Mouse (Mus musculus) midbrain, embryonic 10.5 days (tissue): ENCODE measurements at regions not wholly inside any gene's neighbourhood (a gene's known extent, or its start where the extent isn't known, plus 50 kb on each side); places are given as distances from the start of the nearest gene placed in this dataset.

ENCODE experiments used
- DNase-seq: peaks from one replicate; pipeline ENCODE4 v3.0.0-alpha.2; 2017; ENCODE audit warnings: low spot score
- H3K27ac ChIP-seq: fragments of 300-500 bp; sonication (generic); replicated peaks from 2 replicates; pipeline ENCODE4 v1.5.1; 2016; ENCODE audit warnings: mild to moderate bottlenecking
- H3K27me3 ChIP-seq: fragments of 300-500 bp; sonication (generic); 2 replicates; pipeline ENCODE4 v1.6.1; 2016; ENCODE audit warnings: low read depth, mild to moderate bottlenecking; ENCODE audit not compliant: poor library complexity, severe bottlenecking
- H3K36me3 ChIP-seq: fragments of 300-500 bp; sonication (generic); 2 replicates; pipeline ENCODE4 v1.6.1; 2016; ENCODE audit warnings: mild to moderate bottlenecking, moderate library complexity
- H3K4me1 ChIP-seq: fragments of 300-500 bp; sonication (generic); 2 replicates; pipeline ENCODE4 v1.6.1; 2016
- H3K4me3 ChIP-seq: fragments of 300-500 bp; sonication (generic); 2 replicates; pipeline ENCODE4 v1.5.1; 2016; ENCODE audit warnings: mild to moderate bottlenecking, moderate library complexity
- H3K9me3 ChIP-seq: fragments of 300-500 bp; sonication (generic); replicated peaks from 2 replicates; pipeline ENCODE4 v1.6.1; 2016; ENCODE audit warnings: mild to moderate bottlenecking
- WGBS: fragments of 180-500 bp; shearing (Covaris S2); methylation state at CpG from one replicate; pipeline ENCODE4 v1.1.7; 2016; 5-methylcytosine and 5-hydroxymethylcytosine counted together

DNA sequence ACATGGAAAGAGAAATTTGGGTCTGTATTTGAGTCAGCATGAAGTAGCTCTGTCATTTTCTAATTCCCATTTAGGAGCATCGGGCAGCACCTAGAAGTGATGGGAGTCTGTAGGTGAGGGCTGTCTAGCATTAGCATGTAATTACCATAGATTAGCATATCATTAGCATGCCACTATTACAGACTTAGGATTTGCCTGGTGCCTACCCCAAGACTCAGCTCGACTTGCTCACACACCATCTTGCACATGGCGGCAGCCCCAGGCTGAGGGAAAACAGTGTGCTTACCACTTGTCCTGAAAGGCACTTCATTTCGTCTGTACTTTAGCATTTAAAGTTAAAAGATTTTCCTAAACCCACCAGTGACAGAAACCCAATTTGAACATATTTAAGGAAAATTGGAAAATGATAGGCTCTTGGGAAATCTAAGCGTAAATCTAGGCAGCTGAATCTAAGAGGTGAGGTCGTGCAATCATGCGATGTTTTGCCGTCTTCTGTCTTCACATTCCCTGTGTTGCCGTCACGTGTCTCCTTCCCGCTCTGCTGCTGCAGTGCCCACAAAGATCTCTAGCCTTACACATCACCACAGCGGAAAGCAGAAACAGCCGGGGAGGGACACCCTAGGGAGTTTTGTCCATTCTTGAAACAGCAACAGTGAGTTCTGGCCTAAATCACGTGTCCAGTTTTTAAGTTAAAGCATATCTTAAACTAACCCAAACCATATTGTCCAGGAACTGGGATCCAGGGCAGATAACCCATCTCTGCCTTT lies 101.2 kb upstream of the Tsc22d1 start:
- H3K36me3 ChIP-seq, result no peaks in the 10 kb centered on the region
- DNase-seq, result no peak
- H3K4me1 ChIP-seq, result peaks cover 10% of the 10 kb centered on the region
- 81% methylated on average over 14 of the region's 14 CpGs for WGBS
- H3K27ac ChIP-seq, result no peak overlapping the region
- no peak overlapping the region for H3K4me3 ChIP-seq
- peaks cover 5% of the 10 kb centered on the region; the same call in 1 of the 2 replicates for H3K9me3 ChIP-seq
- no peaks in the 10 kb centered on the region for H3K27me3 ChIP-seq

DNA sequence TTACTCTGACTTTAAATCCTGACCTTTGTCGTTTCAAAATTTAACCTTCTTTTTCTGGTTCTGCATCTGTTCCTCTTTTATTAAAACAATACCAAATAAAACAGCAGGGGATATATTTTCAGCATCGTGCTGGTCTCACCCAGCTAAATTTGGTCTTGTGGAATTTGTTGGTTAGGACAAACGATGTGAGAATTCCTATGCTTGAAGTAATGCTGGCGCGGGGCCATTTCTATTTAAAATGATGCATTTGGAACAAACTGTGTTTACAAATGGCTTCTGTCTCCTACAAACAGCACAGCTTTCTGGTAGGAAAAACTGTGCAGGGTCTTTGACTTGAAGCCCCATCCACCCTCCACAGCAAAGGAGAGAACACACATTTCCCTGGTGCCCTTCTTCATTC lies 96.3 kb upstream of the Tsc22d1 start:
- Histone ChIP-seq H3K27me3 (no peaks in the 10 kb centered on the region), H3K36me3 (no peaks in the 10 kb centered on the region), H3K27ac (no peak overlapping the region), H3K4me1 (0 out of 2 replicates have a peak, but pooled peaks cover 2% of the 10 kb centered on the region), H3K9me3 (peaks cover 5% of the 10 kb centered on the region; the same call in 1 of the 2 replicates), H3K4me3 (no peak overlapping the region)
- no peak for DNase-seq
- 85% methylated on average over 5 of the region's 5 CpGs for WGBS

DNA sequence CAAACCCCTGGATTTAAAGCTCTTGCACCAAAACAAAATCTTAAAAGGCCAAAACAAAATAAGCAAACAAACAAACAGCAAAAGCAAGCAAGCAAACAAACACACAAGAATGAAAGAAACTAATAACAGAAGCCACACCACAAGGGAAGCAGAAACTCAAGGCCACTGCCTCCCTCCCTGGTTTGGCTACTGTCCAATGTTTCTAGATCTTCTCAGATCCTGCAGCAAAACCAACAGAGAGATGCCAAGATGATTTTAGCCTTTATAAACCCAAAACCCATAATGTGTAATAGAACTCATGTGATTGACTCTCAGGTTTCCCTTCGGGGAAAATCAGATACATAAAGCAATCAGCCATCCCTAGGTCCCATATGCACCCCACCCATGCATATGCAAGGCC lies 90.5 kb upstream of the Tsc22d1 start:
- Histone ChIP-seq H3K9me3 (no peaks in the 10 kb centered on the region), H3K27ac (no peak overlapping the region), H3K4me3 (no peak overlapping the region), H3K4me1 (no peaks in the 10 kb centered on the region), H3K36me3 (no peaks in the 10 kb centered on the region), H3K27me3 (no peaks in the 10 kb centered on the region)
- 85% methylated on average over 1 of the region's 1 CpGs for WGBS
- DNase-seq, result no peak

DNA sequence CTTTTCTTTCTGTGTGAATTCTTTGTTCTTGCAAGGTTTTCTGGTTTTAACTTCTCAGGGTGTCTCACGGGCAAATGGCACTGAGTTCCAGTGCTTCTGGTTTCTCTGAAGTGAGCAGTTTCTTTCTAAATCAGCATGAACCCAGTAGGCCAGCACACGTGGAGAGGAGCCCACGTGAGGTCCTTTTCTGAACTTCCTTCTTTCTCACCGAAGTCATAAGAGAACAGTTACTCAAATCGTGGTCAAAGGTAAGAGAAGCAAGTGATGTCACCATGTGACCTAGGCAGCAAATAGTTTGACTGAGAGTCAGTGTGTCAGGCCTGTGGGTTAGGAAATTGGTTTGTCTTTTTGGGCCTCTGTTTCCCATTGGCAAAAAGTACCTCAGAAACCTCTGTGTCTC lies 84.8 kb upstream of the Tsc22d1 start:
- H3K9me3 ChIP-seq, result no peaks in the 10 kb centered on the region
- no peaks in the 10 kb centered on the region for H3K36me3 ChIP-seq
- 83% methylated on average over 5 of the region's 5 CpGs for WGBS
- peaks cover 22% of the 10 kb centered on the region for H3K4me1 ChIP-seq
- no peak overlapping the region for H3K27ac ChIP-seq
- DNase-seq, result no peak
- no peaks in the 10 kb centered on the region for H3K27me3 ChIP-seq
- H3K4me3 ChIP-seq, result no peak overlapping the region

DNA sequence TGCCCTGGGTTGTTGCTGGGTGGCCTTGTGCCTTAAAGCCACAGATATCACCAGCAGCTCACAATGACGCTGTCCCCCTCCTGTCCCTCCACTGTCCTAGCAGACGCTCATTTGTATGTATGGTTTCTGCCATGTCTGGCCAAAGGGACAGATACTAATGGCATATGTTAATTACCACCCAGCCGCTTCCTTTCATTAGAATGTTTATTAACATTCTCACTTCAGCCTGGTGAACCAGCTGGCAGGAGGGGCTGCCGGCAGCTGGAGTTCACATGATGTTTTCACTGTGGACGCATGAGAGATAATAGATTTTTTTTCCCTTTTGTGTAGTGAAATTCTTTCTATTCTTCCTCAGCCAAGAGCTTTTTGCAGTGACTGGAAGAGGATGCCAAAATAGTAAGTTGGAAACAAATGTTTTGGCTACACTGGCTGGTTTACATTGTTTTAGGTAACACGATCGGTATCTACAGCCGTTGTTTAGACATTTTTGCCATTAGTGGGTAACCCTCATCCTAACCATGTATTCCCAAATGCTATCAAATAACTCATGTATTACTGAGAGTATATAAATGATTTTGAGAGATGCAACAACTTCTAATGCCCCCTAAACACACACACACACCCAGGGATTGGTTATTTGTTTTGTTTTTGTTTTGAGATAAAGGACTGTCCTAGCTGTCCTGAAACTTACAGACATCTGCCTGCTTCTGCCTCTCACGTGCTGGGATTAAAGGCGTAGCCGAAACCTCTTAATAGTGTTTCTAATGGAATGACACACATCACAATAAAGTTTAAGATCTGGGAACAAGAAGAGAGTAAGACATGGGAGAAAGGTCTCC lies 83.0 kb upstream of the Tsc22d1 start:
- Histone ChIP-seq H3K36me3 (no peaks in the 10 kb centered on the region), H3K4me3 (no peak overlapping the region), H3K4me1 (peaks cover 26% of the 10 kb centered on the region), H3K9me3 (no peaks in the 10 kb centered on the region), H3K27me3 (no peaks in the 10 kb centered on the region), H3K27ac (peak overlapping the region; percentile 55)
- 60% methylated on average over 11 of the region's 11 CpGs for WGBS
- no peak for DNase-seq

DNA sequence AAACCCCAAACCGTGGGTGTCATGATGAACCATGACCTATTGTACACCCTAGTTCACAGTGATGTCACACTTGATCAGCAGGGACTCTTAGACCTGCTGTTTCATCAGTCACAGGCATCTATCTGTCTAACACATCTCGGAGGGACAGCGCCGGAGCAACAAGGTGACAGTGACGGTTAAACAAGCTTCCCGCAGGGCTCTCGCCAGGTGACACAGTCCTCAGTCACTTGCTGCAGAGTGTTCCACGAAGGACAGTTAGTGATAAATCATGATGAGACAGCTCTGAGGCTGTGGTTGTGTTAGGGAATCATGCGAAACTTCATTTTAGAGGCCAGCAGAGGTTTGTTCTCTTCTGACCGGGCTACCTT lies 82.4 kb upstream of the Tsc22d1 start:
- H3K9me3 ChIP-seq, result no peaks in the 10 kb centered on the region
- peaks cover 26% of the 10 kb centered on the region for H3K4me1 ChIP-seq
- H3K4me3 ChIP-seq, result no peak overlapping the region
- peak overlapping the region; percentile 55 for H3K27ac ChIP-seq
- no peak for DNase-seq
- H3K36me3 ChIP-seq, result no peaks in the 10 kb centered on the region
- WGBS, result 76% methylated on average over 10 of the region's 10 CpGs
- H3K27me3 ChIP-seq, result no peaks in the 10 kb centered on the region

DNA sequence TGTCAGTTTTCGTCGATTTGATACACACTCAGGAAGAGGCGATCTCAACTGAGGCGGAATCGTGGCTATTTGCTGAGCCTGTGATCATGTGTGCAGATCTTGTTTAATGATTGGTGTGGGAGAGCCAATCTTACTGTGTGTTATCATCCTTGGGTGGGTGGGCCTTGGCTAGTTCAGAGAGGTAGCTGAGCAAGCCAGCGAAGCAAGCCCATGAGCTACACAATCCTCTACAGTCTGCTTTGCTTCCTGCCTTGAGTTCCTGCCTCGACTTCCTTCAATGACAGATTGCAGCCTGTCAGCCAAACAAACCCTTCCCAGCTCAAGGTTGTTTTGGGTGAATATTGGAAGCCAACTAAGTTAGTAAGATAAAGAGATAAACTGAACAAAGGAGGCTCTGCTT lies 74.0 kb upstream of the Tsc22d1 start:
- H3K4me3 ChIP-seq, result no peak overlapping the region
- H3K27ac ChIP-seq, result no peak overlapping the region
- WGBS, result 91% methylated on average over 7 of the region's 7 CpGs
- no peaks in the 10 kb centered on the region for H3K4me1 ChIP-seq
- H3K27me3 ChIP-seq, result no peaks in the 10 kb centered on the region
- H3K36me3 ChIP-seq, result no peaks in the 10 kb centered on the region
- H3K9me3 ChIP-seq, result no peaks in the 10 kb centered on the region
- DNase-seq, result no peak

DNA sequence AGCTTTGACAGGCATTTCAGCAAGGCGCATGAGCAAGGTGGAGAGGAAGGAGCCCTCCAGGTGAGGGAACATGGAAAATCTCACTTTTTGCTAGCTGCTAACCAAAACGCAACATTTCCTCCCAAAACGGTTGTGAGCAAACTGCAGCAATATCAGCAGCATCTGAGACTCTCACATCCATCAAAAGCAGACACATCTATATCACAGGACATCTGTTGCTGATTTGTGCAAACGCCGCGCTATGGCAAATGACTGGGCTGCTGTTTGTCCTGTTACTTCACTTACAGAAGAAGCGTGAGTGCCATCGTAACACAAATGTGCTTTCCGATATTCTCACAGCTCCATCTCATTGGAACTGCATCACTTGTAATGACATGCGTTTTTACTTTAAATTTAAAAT lies 73.5 kb upstream of the Tsc22d1 start:
- H3K4me3 ChIP-seq, result no peak overlapping the region
- no peaks in the 10 kb centered on the region for H3K36me3 ChIP-seq
- no peak overlapping the region for H3K27ac ChIP-seq
- WGBS, result 85% methylated on average over 10 of the region's 10 CpGs
- H3K4me1 ChIP-seq, result no peaks in the 10 kb centered on the region
- DNase-seq, result no peak
- H3K27me3 ChIP-seq, result no peaks in the 10 kb centered on the region
- H3K9me3 ChIP-seq, result no peaks in the 10 kb centered on the region

DNA sequence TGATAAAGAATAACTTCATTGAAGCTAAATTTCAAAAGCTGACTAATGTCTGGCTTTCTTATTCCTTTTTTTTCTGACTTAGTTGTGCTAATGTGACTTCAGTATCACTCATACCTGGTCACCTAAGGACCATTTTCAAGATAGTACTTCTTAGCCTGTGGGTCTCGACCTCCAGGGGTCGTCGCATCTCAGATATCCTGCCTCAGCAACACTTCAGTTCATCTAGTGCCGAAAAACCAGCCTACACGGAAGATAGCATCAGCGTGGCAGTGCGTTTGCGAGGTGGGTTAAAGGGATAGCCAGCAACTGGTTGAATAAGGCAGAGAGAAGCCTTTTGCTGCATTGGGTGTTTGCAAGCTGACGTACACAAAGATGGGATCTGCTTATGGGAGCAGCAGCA lies 62.9 kb upstream of the Tsc22d1 start:
- H3K9me3 ChIP-seq, result no peaks in the 10 kb centered on the region
- WGBS, result 62% methylated on average over 9 of the region's 9 CpGs
- no peaks in the 10 kb centered on the region for H3K36me3 ChIP-seq
- DNase-seq, result no peak
- H3K4me3 ChIP-seq, result no peak overlapping the region
- no peaks in the 10 kb centered on the region for H3K27me3 ChIP-seq
- H3K27ac ChIP-seq, result no peak overlapping the region
- H3K4me1 ChIP-seq, result peaks cover 6% of the 10 kb centered on the region

DNA sequence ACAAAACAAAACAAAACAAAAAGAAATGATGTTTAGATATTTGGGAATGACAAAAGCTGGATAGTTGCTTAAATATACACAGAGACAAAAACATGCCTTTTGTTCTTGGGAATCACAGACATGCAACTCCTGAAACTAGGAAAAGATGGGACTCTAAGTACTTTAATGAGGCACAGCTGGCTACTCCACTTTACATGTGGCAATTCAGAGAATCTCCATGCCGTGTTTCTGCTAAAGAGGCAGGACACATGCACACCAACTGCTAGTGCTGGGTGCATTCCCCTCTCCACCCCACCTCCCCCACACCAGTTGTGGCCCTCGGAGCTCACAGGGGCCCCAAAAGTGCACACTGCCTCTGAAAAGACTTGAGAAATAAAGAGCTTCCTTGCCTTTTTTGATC lies 58.6 kb upstream of the Tsc22d1 start:
- Histone ChIP-seq H3K27ac (peak overlapping the region; percentile 68), H3K4me1 (peaks cover 6% of the 10 kb centered on the region), H3K4me3 (no peak overlapping the region), H3K27me3 (no peaks in the 10 kb centered on the region), H3K36me3 (no peaks in the 10 kb centered on the region), H3K9me3 (0 out of 2 replicates have a peak, but pooled peaks cover 4% of the 10 kb centered on the region)
- DNase-seq, result no peak
- WGBS, result 73% methylated on average over 2 of the region's 2 CpGs

DNA sequence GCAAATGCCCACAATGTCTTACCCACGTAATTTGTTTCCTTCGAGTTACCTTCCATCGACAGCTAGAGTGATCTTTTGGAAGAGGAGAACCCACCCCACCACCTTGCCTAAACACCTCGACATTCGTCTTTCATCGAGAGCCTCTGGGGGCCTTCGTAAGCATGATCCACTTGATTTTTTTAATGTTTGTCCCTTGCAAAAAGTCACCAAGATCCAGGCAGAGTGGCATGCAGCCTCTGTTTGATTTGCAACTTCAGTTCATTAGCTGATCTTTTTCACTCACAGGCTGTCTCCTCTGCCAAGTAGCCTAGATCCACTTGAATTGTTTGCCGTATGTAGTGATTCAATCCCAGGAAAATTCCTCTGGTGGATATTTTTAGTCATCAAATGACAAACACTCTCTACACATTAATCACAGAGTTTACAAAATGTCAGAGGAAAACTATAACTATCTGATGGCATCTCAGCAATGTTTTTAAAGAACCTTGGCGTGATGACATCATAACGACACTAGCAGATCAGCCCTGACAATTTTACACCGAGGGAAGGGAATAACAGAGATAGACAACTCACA lies 54.8 kb upstream of the Tsc22d1 start:
- H3K4me1 ChIP-seq, result peaks cover 9% of the 10 kb centered on the region
- H3K4me3 ChIP-seq, result no peak overlapping the region
- H3K36me3 ChIP-seq, result no peaks in the 10 kb centered on the region
- H3K27ac ChIP-seq, result no peak overlapping the region
- no peaks in the 10 kb centered on the region for H3K27me3 ChIP-seq
- DNase-seq, result no peak
- WGBS, result 95% methylated on average over 11 of the region's 11 CpGs
- H3K9me3 ChIP-seq, result 0 out of 2 replicates have a peak, but pooled peaks cover 4% of the 10 kb centered on the region

DNA sequence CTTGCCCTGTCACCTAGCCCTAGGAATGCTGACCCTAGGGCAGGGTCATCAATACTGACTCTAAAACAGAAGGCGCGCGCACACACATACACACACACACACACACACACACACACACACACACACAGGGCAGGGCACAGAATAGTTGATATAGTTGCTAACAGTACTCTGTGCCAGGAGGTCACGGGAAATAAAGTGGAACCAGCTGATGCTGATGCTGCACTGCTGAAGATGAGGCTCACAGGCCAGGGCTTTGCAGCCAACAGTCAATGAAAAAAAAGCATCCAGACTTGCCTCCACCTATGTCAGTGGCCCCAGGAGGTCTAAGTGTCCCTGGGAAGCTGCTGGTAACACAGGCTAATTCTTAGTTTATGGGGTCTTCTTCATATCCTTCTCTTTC lies 50.7 kb upstream of the Tsc22d1 start:
- Histone ChIP-seq H3K36me3 (no peaks in the 10 kb centered on the region), H3K27ac (0 out of 2 replicates have a peak overlapping the region, but pooled peaks have one; percentile 14), H3K9me3 (0 out of 2 replicates have a peak, but pooled peaks cover 3% of the 10 kb centered on the region), H3K27me3 (no peaks in the 10 kb centered on the region), H3K4me3 (no peak overlapping the region), H3K4me1 (peaks cover 5% of the 10 kb centered on the region; the same call in 1 of the 2 replicates)
- no peak for DNase-seq
- WGBS, result 91% methylated on average over 4 of the region's 4 CpGs
